Mouse (Mus musculus) CH12.LX (cell line): ENCODE data around the gene Mmgt2. TPM values are rescaled to one million over a fixed set of nuclear protein-coding genes. Genes with fewer than 3 reads are reported as not detected.

Experiments
- DNase-seq: peaks from one replicate; pipeline ENCODE4 v3.0.0-alpha.2; 2013; ENCODE audit errors: extremely low read depth
- H3K27ac ChIP-seq: 2 replicates; pipeline ENCODE4 v1.5.1; 2012; ENCODE audit warnings: low read depth, mild to moderate bottlenecking, control low read depth, moderate library complexity; ENCODE audit not compliant: insufficient read depth
- H3K27me3 ChIP-seq: replicated peaks from 2 replicates; pipeline ENCODE3; 2012; ENCODE audit warnings: inconsistent platforms
- H3K36me3 ChIP-seq, 2 experiments: replicated peaks in 1 of 2; 2 replicates each; pipeline versions ENCODE3 to v1.6.1; 2012; ENCODE audit warnings: inconsistent platforms in 1 of 2, low read length in 1 of 2, mild to moderate bottlenecking in 1 of 2, mixed read lengths in 1 of 2, moderate library complexity in 1 of 2; ENCODE audit not compliant: control insufficient read depth in 1 of 2, insufficient read depth in 1 of 2
- H3K4me1 ChIP-seq, 2 experiments: 2 replicates each; pipeline ENCODE4 v1.6.1; 2012; ENCODE audit warnings: inconsistent platforms in 1 of 2, moderate library complexity in 1 of 2; ENCODE audit not compliant: insufficient read depth in 2 of 2, control insufficient read depth in 1 of 2
- H3K4me2 ChIP-seq: 2 replicates; pipeline ENCODE4 v1.6.1; 2012; ENCODE audit warnings: low read depth, mild to moderate bottlenecking, control low read depth; ENCODE audit not compliant: poor library complexity, insufficient read depth, severe bottlenecking
- H3K4me3 ChIP-seq, 3 experiments: fragments of 150-350 bp in 1 of 3; sonication (generic) in 1 of 3; replicated peaks in 1 of 3; 2 replicates each; pipeline versions ENCODE3 to v1.5.1; 2011 to 2012; ENCODE audit warnings: low read depth in 2 of 3, low read length in 2 of 3, mild to moderate bottlenecking in 2 of 3, moderate library complexity in 2 of 3, control low read depth in 1 of 3, improper control_type of control experiment in 1 of 3, inconsistent platforms in 1 of 3, mixed read lengths in 1 of 3; ENCODE audit not compliant: poor library complexity in 1 of 3
- H3K79me2 ChIP-seq: replicated peaks from 2 replicates; pipeline ENCODE4 v1.6.1; 2012; ENCODE audit warnings: mild to moderate bottlenecking, moderate library complexity; ENCODE audit not compliant: control insufficient read depth, poor library complexity, insufficient read depth, severe bottlenecking; ENCODE audit errors: extremely low read depth
- H3K9ac ChIP-seq: 2 replicates; pipeline ENCODE4 v1.6.1; 2012; ENCODE audit warnings: low read depth, mild to moderate bottlenecking, control low read depth, moderate library complexity; ENCODE audit not compliant: insufficient read depth
- H3K9me3 ChIP-seq: replicated peaks from 2 replicates; pipeline ENCODE3; 2012; ENCODE audit warnings: low read length, inconsistent platforms, mixed read lengths
- BHLHE40 ChIP-seq: IDR thresholded peaks from 2 replicates; pipeline ENCODE4 v1.6.1; 2011; ENCODE audit warnings: mild to moderate bottlenecking, low read depth, low read length, improper control_type of control experiment
- CHD1 ChIP-seq: IDR thresholded peaks from 2 replicates; pipeline ENCODE4 v1.6.1; 2012; ENCODE audit warnings: low read depth, low read length, improper control_type of control experiment, inconsistent platforms
- CHD2 ChIP-seq: IDR thresholded peaks from 2 replicates; pipeline ENCODE4 v1.6.1; 2011; ENCODE audit warnings: low read length, improper control_type of control experiment
- CTCF ChIP-seq, 2 experiments: IDR thresholded peaks in 1 of 2; conservative IDR thresholded peaks in 1 of 2; 2 replicates each; pipeline ENCODE4 v1.5.1; 2011 to 2012; ENCODE audit warnings: low read depth in 2 of 2, low read length in 2 of 2, improper control_type of control experiment in 1 of 2, inconsistent platforms in 1 of 2, mild to moderate bottlenecking in 1 of 2, moderate library complexity in 1 of 2
- E2F4 ChIP-seq: IDR thresholded peaks from 2 replicates; pipeline ENCODE4 v1.6.1; 2011; ENCODE audit warnings: low read depth, low read length, improper control_type of control experiment; ENCODE audit not compliant: insufficient replicate concordance
- ETS1 ChIP-seq: conservative IDR thresholded peaks from 2 replicates; pipeline ENCODE4 v1.6.1; 2012; ENCODE audit warnings: low read depth, mild to moderate bottlenecking, inconsistent platforms, low read length, improper control_type of control experiment, moderate library complexity
- GABPA ChIP-seq: IDR thresholded peaks from 2 replicates; pipeline ENCODE4 v1.6.1; 2012; ENCODE audit warnings: low read depth, low read length, improper control_type of control experiment, inconsistent platforms; ENCODE audit not compliant: insufficient replicate concordance
- HCFC1 ChIP-seq: IDR thresholded peaks from 2 replicates; pipeline ENCODE4 v1.6.1; 2012; ENCODE audit warnings: low read depth, mild to moderate bottlenecking, inconsistent platforms, low read length, improper control_type of control experiment
- IRF4 ChIP-seq: IDR thresholded peaks from 2 replicates; pipeline ENCODE4 v1.6.1; 2014; ENCODE audit warnings: low read depth, mild to moderate bottlenecking, inconsistent platforms, low read length, improper control_type of control experiment
- JUN ChIP-seq: IDR thresholded peaks from 2 replicates; pipeline ENCODE4 v1.6.1; 2011; ENCODE audit warnings: low read depth, mild to moderate bottlenecking, low read length, improper control_type of control experiment, moderate library complexity; ENCODE audit not compliant: insufficient read depth
- MAZ ChIP-seq: IDR thresholded peaks from 2 replicates; pipeline ENCODE4 v1.6.1; 2012; ENCODE audit warnings: low read depth, mild to moderate bottlenecking, inconsistent platforms, low read length, improper control_type of control experiment, moderate library complexity
- MEF2A ChIP-seq: IDR thresholded peaks from 2 replicates; pipeline ENCODE4 v1.6.1; 2014; ENCODE audit warnings: low read depth, mild to moderate bottlenecking, inconsistent platforms, low read length, improper control_type of control experiment, borderline replicate concordance
- MYC ChIP-seq: IDR thresholded peaks from 2 replicates; pipeline ENCODE4 v1.6.1; 2011; ENCODE audit warnings: low read depth, mild to moderate bottlenecking, improper control_type of control experiment, low read length
- NELFE ChIP-seq: IDR thresholded peaks from 2 replicates; pipeline ENCODE4 v1.6.1; 2011; ENCODE audit warnings: low read depth, low read length, improper control_type of control experiment
- NRF1 ChIP-seq: IDR thresholded peaks from 2 replicates; pipeline ENCODE4 v1.6.1; 2014; ENCODE audit warnings: low read depth, mild to moderate bottlenecking, inconsistent platforms, low read length, improper control_type of control experiment, moderate library complexity
- PAX5 ChIP-seq: IDR thresholded peaks from 2 replicates; pipeline ENCODE4 v1.6.1; 2012; ENCODE audit warnings: low read length, inconsistent platforms, mixed read lengths
- POLR2A ChIP-seq: IDR thresholded peaks from 2 replicates; pipeline ENCODE4 v1.6.1; 2011; ENCODE audit warnings: low read depth, mild to moderate bottlenecking, improper control_type of control experiment, low read length
- RAD21 ChIP-seq: IDR thresholded peaks from 2 replicates; pipeline ENCODE4 v1.6.1; 2011; ENCODE audit warnings: low read depth, mild to moderate bottlenecking, low read length, improper control_type of control experiment, moderate library complexity
- RCOR1 ChIP-seq: conservative IDR thresholded peaks from 2 replicates; pipeline ENCODE4 v1.6.1; 2012; ENCODE audit warnings: low read depth, mild to moderate bottlenecking, inconsistent platforms, low read length, improper control_type of control experiment
- SIN3A ChIP-seq: IDR thresholded peaks from 2 replicates; pipeline ENCODE4 v1.6.1; 2012; ENCODE audit warnings: low read length, improper control_type of control experiment, inconsistent platforms
- SMC3 ChIP-seq: IDR thresholded peaks from 2 replicates; pipeline ENCODE4 v1.6.1; 2011; ENCODE audit warnings: low read depth, low read length, improper control_type of control experiment
- TBP ChIP-seq: conservative IDR thresholded peaks from 2 replicates; pipeline ENCODE4 v1.6.1; 2011; ENCODE audit warnings: low read depth, low read length, improper control_type of control experiment
- TCF12 ChIP-seq: IDR thresholded peaks from 2 replicates; pipeline ENCODE4 v1.6.1; 2014; ENCODE audit warnings: low read depth, mild to moderate bottlenecking, inconsistent platforms, low read length, improper control_type of control experiment
- UBTF ChIP-seq: IDR thresholded peaks from 2 replicates; pipeline ENCODE4 v1.6.1; 2012; ENCODE audit warnings: low read depth, mild to moderate bottlenecking, inconsistent platforms, low read length, improper control_type of control experiment, moderate library complexity
- ZMIZ1 ChIP-seq: IDR thresholded peaks from 2 replicates; pipeline ENCODE4 v1.6.1; 2012; ENCODE audit warnings: low read depth, mild to moderate bottlenecking, inconsistent platforms, low read length, improper control_type of control experiment
- ZNF384 ChIP-seq: IDR thresholded peaks from 2 replicates; pipeline ENCODE4 v1.6.1; 2012; ENCODE audit warnings: low read depth, low read length, improper control_type of control experiment, inconsistent platforms
- dilution Hi-C: fragments of 300-500 bp; cut with MboI; formaldehyde crosslinking; loops from 2 replicates; pipeline ENCODE4 v1.14.3; 2020; ENCODE audit warnings: low sequenced_read_pairs; ENCODE audit not compliant: extremely low pct_unique_long_range_greater_than_20kb, extremely low pct_ligation_motif_present
- in situ Hi-C: fragments of 300-500 bp; cut with MboI; formaldehyde crosslinking; loops from 3 replicates; pipeline ENCODE4 v1.14.3; 2019; ENCODE audit warnings: low sequenced_read_pairs, low pct_ligation_motif_present, low pct_unique_long_range_greater_than_20kb, mixed read lengths
- polyA plus RNA-seq: library from polyadenylated mRNA; unstranded; fragments of >175 nt; gene quantifications from 2 replicates; pipeline ENCODE4 v1.2.1, GENCODE M21; 2012; ENCODE audit warnings: low read depth; ENCODE audit not compliant: insufficient read length
- total RNA-seq, 2 experiments: library from RNA; depleted of rRNA; stranded (reverse); fragments of 300-350 nt in 1 of 2; fragments of >200 nt in 1 of 2; gene quantifications; 2 replicates each; pipeline ENCODE4 v1.2.3; 2012 to 2014

The Mmgt2 gene
- total and polyA plus RNA-seq, 3 experiments: 49.2 to 65.9 (median 60.7) TPM

GRCm38 (mm10) chr11:62691592-62691991, 43.1 kb downstream of the Mmgt2 start:
- no peak for DNase-seq
- TF ChIP-seq TBP: no peak
- no peak for TF ChIP-seq BHLHE40
- TF ChIP-seq E2F4: no peak
- TF ChIP-seq, all 38 proteins: peak for 0
- Histone ChIP-seq H3K9ac (no peak overlapping the region), H3K27ac (no peak overlapping the region), H3K9me3 (no peaks in the 10 kb centered on the region), H3K4me1 (peaks cover 0 to 9% of the 10 kb centered on the region in 2 experiments; a peak in 2 of 4 replicates), H3K4me3 (no peak overlapping the region), H3K36me3 (no peaks in the 10 kb centered on the region), H3K27me3 (no peaks in the 10 kb centered on the region), H3K4me2 (no peak overlapping the region), H3K79me2 (no peaks in the 10 kb centered on the region)
- in situ Hi-C loops: no loop called here
- dilution Hi-C loops: no loop called here

- Histone ChIP-seq H3K27me3 (no peaks in the 10 kb centered on the region), H3K36me3 (no peaks in the 10 kb centered on the region), H3K79me2 (no peaks in the 10 kb centered on the region), H3K27ac (no peak overlapping the region), H3K9ac (0 out of 2 replicates have a peak overlapping the region, but pooled peaks have one; percentile 22)
- dilution Hi-C loops: no loop called here
- TF ChIP-seq SIN3A (peak; percentile 59; the same call in 1 of the 2 replicates), RCOR1 (no peak), CTCF (conservative IDR thresholded peaks at IDR 0.05 in 1 of 2, IDR thresholded peaks at IDR 0.05 in 1 of 2; ENCODE audit: low read depth in 2 of 2, low read length in 2 of 2) (peak; percentile 94 to 95), MAZ (peak; percentile 24; the same call in 1 of the 2 replicates), IRF4 (peak; percentile 70; the same call in 1 of the 2 replicates), ETS1 (no peak), PAX5 (no peak), TBP (peak; percentile 84), MYC (peak; percentile 83; the same call in 1 of the 2 replicates), CHD2 (peak; percentile 68), CHD1 (no peak; the same call in 1 of the 2 replicates), UBTF (no peak), NRF1 (peak; percentile 46; the same call in 1 of the 2 replicates), GABPA (no peak), RAD21 (peak; percentile 82), ZMIZ1 (no peak), ZNF384 (peak; percentile 77), HCFC1 (peak; percentile 47; the same call in 1 of the 2 replicates), TCF12 (peak; percentile 46; the same call in 1 of the 2 replicates), POLR2A (no peak), E2F4 (no peak), SMC3 (peak; percentile 88), MEF2A (peak; percentile 48; the same call in 1 of the 2 replicates), NELFE (peak; percentile 55), JUN (no peak)
- TF ChIP-seq, all 38 proteins: peak for 15
- Histone ChIP-seq H3K4me2 (no peak overlapping the region), H3K4me1 (peaks cover 0 to 9% of the 10 kb centered on the region in 2 experiments; a peak in 2 of 4 replicates), H3K4me3 (no peak overlapping the region), H3K9me3 (no peaks in the 10 kb centered on the region)
- peak; percentile 93 for DNase-seq
- in situ Hi-C loops: no loop called here
These were observed 45.1 kb downstream of the Mmgt2 start for GRCm38 (mm10) chr11:62693299-62694184.
